Mouse (Mus musculus): ENCODE data around the gene Tatdn3.
A peak's percentile ranks its signal among the peaks of the same experiment; 100 is the strongest.
"Not testable (repeated sequence)": the region's sequence is repeated elsewhere in the genome, so short reads cannot be mapped to it uniquely, and the experiment has no call there.

The Tatdn3 gene

DNA sequence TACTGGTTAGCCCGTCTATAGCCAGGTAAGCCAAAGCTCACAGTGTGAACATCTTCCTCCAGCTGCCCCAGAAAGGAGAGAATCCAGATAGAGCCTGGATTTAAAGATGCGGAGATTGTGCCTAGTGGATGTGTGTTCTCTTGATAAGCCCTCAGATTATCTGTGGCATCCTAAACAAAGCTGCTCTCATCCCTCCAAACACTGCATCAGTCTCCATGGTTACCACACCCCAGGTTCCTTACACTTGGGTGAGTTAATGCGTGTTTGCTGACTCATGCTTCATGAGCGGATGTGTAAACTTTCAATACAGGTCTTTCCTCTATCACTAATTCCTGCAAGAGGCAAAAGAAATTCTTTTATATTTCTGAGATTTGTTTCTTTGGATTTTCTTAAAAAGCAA lies 27.1 kb downstream of the Tatdn3 start:
- DNase-seq (ENCODE audit: low read depth, low spot score): no peak

GRCm38 (mm10) chr1:191030922-191031425 lies 31.8 kb downstream of the Tatdn3 start:
- not testable (repeated sequence) for DNase-seq (ENCODE audit: low read depth, low spot score)

GRCm38 (mm10) chr1:191030182-191030581 lies 32.5 kb downstream of the Tatdn3 start:
- no peak for DNase-seq (ENCODE audit: low read depth, low spot score)

GRCm38 (mm10) chr1:191026021-191026713 lies 36.6 kb downstream of the Tatdn3 start, which contains the start of gene Flvcr1:
Gene Flvcr1 (minus strand): TSS chr1:191026158.
- DNase-seq (ENCODE audit: low read depth, low spot score): peak; percentile 95

DNA sequence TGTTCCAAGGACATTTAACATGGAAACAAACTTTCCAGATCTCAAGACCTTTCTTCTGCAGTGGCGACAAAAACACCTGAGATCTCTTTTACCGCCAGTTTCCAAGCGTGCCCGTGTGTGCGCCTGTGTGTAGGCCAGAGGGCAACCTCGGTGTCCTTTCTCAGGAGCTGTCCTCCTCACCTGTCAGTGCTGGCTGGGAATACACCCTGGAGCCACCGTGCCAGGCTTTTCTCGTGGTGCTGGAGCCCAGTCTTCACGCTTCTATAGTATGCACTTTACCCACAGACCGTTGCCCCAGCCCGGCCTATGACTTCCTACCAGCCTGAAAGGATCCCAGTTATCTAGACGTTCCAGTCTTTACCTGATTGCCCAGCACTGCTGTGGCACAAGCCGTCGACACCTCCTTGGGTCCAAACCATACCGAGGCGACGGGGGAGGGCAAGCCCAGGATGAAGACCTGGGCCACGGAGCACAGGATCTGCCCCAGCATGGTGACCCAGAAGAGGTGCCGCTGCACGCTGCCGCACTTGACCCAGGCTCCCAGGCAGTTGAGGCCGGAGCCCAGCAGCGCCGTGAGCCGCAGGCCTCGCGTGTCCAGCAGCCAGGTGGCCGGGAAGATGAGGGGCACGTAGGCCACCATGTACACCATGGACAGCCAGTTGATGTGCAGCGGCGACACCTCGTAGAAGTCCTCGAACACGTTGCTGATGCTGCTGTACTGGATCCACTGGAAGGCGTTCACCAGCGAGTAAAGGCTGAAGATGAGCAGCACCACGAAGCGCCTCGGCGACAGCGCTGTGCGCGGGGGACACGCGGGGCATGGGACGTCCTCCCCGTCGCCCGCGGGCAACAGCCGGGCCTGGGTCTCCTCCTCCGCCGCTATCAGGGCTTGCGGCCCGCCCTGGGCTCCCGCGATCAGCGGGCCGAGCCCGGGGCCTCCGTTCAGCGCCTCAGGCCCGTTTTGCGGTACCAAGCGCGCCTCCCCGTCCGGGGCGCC lies 37.4 kb downstream of the Tatdn3 start:
- peak; percentile 33 for DNase-seq (ENCODE audit: low read depth, low spot score)

DNA sequence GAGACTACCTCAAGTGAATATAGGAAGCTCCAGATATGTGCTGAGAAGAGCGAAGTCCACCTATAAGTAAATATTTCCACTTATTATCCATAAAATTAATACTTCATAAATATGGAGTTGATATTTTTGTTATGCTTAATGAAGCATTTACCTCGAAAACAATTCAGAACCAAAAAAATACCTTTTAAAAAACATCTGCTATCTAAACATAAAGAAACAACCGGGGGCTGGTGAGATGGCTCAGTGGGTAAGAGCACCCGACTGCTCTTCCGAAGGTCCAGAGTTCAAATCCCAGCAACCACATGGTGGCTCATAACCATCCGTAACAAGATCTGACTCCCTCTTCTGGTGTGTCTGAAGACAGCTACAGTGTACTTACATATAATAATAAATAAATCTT lies 38.9 kb downstream of the Tatdn3 start:
- DNase-seq (ENCODE audit: low read depth, low spot score): not testable (repeated sequence)

- no peak for DNase-seq (ENCODE audit: low read depth, low spot score)
These were observed 39.6 kb downstream of the Tatdn3 start for GRCm38 (mm10) chr1:191023140-191023539.

DNA sequence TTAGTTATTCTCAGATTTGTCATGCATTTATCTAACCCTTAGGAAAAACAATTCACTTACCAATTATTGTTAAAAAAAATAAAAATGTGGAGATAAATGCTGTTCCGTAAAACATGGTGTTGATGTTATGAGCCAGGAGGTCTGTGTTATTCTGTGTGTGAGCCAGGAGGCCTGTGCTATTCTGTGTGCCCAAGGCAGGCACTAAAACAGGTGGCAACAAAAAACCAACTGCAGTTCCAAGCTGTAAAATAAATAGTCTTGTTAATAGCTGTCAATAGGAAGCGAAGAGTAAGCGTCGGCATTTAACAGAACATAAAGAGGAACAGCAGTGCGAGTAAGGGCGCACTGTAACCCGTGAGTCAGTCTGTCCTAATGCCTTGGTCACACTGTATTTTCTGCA lies 41.7 kb downstream of the Tatdn3 start:
- DNase-seq (ENCODE audit: low read depth, low spot score): no peak

GRCm38 (mm10) chr1:191020217-191020924 lies 42.4 kb downstream of the Tatdn3 start:
- no peak for DNase-seq (ENCODE audit: low read depth, low spot score)

DNA sequence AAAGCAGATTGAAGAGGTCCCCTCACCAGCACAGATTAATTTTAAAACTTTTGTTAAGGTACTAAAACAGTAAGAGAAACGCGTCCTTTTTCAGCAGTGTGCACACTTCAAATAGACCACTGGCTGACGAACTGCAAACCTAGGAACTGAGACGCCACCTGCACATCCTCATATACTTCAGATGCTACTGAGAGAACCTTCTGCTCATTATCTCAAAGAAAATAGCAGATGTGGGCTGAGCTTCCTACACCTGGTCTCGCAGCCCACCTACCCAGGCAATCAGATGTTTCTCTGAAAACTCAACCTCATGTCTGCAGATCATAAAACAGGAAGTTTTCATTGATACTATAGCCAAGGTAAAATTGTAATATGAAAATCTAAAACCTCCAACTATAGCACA lies 42.9 kb downstream of the Tatdn3 start:
- no peak for DNase-seq (ENCODE audit: low read depth, low spot score)

DNA sequence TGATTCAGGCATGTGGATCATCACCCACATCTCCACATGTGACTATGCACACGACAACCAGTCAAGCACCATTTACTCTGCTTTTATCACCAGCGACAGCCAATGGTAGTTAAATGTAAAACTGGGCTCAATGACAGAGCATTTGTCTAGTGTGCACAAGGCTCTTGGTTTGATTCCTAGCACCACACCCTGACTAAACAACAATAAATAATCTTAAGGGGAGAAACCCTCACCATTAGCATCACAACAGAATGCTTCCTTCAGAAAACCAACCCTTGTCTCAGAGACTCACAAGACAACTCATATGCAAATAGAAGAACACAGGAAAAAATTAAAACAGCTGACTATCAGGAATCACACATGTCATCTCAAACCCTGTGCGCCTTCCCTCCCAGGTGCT lies 48.5 kb downstream of the Tatdn3 start:
- DNase-seq (ENCODE audit: low read depth, low spot score): no peak

DNA sequence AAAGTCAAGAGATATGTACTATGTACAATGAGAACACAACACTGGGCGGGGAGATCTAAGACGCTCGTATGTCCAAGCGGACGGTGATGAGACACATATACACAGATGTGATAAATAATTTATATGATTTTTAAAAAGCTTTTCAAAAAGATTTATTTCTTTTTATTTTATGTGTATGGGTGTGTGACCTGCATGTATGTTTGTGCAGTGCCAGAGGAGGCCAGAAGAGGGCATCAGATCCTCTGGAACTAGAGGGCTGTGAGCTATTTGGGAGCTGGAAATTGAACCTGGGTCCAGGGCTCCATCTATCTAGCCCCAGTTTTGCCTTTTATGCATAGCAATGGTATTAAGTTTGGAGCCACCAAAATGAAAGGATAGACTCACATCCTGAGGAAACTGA lies 54.0 kb downstream of the Tatdn3 start:
- DNase-seq (ENCODE audit: low read depth, low spot score): no peak

GRCm38 (mm10) chr1:191002201-191002600 lies 60.5 kb downstream of the Tatdn3 start:
- no peak for DNase-seq (ENCODE audit: low read depth, low spot score)

DNA sequence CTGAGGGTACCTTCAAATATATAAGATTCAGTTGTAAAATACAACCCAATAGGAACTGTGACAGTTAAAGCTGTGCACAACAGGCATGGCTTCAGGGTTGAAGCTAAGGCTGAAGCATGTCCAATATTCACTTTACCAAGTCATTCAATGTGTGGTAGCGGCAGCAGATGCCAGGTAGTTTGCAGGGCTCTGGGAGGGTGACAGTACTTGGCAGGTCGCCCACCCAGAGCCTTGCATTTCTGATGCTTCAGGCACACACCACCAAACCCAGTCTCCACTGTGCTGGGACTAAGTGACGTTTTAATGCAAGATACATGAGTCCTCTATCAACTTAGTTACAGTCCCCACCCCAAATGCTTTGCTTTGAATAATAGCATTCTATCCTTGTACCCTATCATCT lies 62.0 kb downstream of the Tatdn3 start:
- DNase-seq (ENCODE audit: low read depth, low spot score): no peak

GRCm38 (mm10) chr1:190998027-190998426 lies 64.7 kb downstream of the Tatdn3 start:
- no peak for DNase-seq (ENCODE audit: low read depth, low spot score)

DNA sequence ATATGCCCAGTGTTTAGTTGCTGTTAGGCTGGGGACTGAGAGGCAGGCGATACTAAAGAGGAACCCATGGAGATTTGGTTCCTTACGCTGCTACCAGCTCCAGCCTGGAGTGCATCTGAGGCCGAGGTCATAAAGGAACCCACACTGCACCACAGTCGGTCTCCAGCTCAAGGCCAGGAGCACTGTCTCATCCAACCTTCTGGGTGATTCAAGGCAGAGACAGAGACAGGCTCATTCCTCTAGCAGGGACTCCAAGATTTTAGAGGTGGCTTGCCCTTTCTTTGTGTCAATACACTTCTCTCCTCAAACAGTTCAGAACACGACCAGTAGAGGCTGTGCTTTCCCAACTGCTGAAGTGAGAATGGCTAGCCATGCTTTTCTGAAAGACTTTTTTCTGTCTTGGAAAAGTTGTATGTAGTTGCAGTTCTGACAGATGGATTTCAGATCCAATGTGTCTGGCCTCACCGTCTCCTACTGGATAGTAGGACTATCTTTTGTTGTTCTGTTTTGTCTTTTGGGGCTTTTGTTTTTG lies 66.3 kb downstream of the Tatdn3 start:
- DNase-seq (ENCODE audit: low read depth, low spot score): no peak

All from c-Kit-negative CD71-positive TER-119-positive erythroid progenitor cells, embryonic 14.5 days (primary cell).